Mouse (Mus musculus): ENCODE data around the gene Mapt. TPM values are rescaled to one million over a fixed set of nuclear protein-coding genes. Genes with fewer than 3 reads are reported as not detected.
"Not testable (repeated sequence)": the region's sequence is repeated elsewhere in the genome, so short reads cannot be mapped to it uniquely, and the experiment has no call there.

Gene Mapt
- polyA plus RNA-seq, 1 experiment: 77.9 TPM

DNA sequence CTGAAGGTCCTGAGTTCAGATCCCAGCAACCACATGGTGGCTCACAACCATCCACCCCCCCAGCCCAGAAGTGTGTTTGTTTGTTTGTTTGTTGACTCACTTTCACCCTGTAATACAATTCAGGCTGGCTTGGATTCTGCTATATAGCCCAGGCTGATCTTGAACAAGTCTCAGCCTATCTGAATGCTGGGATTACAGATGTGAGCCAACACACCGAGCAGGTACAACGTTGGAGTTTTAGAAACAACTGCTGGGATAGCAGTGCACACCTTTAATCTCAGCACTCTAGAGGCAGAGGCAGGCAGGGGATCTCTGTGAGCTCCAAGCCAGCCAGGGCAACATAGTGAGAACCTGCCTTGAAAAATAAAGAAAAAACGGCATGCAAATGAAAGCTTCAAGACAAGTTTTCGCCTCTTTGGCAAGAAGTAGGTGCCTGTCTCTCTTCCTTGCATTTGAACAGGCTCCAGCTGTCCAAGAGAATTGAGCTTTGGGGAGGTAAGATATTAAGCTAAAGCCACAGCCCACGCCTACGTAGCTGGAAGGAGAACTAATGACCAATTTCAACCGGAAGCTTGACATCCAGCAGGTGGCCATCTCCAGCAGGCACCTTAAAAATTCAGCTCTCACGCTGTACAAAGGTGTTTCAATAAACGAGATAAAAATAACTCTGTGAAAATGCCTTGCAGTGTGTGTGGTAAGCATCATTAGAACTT lies 968 bp upstream of the Mapt start:
- Histone ChIP-seq H3K4me1 (ENCODE audit: control insufficient read depth, insufficient read depth, low read length) (peaks cover 9% of the 10 kb centered on the region), H3K4me3 (replicated peaks; ENCODE audit: extremely low read depth, low read depth, low read length) (no peak overlapping the region)
- no peak for TF ChIP-seq CTCF (IDR thresholded peaks at IDR 0.05; ENCODE audit: insufficient read depth, low read length)
- no peak for TF ChIP-seq POLR2A (IDR thresholded peaks at IDR 0.05; ENCODE audit: borderline replicate concordance, extremely low read depth, low read depth, low read length)
- DNase-seq: no peak
- 8% methylated on average over 9 of the region's 9 CpGs for WGBS

DNA sequence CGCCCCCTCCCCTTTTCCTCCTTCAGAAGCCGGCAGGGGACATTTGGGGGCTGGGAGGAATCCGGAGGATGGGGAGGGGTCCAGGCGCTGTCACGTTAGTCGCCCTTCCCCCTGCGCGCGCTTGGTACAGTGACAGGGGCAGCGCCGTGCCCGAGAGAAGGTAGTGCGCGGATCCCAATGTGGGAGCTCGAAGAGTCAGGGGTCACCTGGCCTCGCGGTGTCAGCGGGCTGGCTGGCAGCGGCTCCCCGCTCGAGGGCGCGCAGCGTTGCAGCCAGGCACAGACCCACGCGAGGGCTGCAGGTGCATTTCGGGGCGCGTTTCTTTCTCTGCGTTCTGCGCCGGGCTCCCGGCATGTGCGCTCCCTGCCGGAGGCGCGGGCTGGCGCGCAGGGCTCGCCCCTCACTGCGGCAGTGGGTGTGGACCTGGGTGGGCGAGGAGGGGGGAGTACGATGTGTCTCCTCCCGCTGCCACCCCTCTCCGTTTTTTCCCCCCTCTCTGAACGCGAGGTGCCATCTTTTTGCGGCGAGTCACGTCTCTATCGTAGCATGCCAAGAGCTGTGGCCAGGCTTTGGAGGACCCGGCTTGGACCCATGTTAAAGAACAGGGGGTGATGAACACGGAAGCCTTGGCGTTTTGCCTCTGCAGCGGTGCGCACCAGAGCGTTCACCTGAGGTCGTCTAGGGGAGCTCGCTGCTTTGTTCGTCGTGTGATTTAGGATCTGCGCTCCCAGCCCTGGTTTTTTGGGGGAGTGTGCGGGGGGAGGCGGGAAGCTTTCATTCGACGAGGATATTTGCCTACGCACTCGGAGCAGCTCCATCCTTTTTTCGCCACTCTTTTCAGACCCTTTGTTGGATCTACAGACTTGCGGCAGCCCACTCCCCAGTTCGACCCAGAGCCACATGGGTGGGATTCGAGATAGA lies 1.2 kb downstream of the Mapt start:
- Histone ChIP-seq H3K4me1 (ENCODE audit: control insufficient read depth, insufficient read depth, low read length) (peaks cover 14% of the 10 kb centered on the region), H3K4me3 (replicated peaks; ENCODE audit: extremely low read depth, low read depth, low read length) (peak overlapping the region; percentile 78)
- DNase-seq: peak; percentile 47
- TF ChIP-seq CTCF (IDR thresholded peaks at IDR 0.05; ENCODE audit: insufficient read depth, low read length) (no peak), POLR2A (IDR thresholded peaks at IDR 0.05; ENCODE audit: borderline replicate concordance, extremely low read depth, low read depth, low read length) (peak; percentile 40; the same call in 1 of the 2 replicates)
- WGBS: 1% methylated on average over 72 of the region's 72 CpGs

DNA sequence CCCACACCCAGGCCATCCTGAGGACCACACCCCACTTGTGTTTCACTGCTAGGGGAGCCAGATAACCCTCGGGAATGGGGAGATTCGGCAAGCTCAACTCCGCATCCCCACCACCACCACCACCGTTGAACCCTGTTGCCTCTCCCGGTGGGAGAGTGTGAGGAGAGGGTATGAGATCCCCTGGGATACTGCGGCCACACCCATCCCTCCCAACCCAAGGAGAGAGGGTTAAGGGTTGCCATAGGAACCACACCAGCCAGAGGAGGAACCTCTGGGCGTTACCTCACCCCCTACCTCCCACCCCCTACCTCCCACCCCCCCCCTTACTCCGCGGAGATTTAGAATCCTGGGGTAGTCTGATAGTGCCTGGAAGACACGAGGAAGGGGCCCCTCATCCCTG lies 1.9 kb downstream of the Mapt start:
- DNase-seq: no peak
- TF ChIP-seq POLR2A (IDR thresholded peaks at IDR 0.05; ENCODE audit: borderline replicate concordance, extremely low read depth, low read depth, low read length): no peak
- TF ChIP-seq CTCF (IDR thresholded peaks at IDR 0.05; ENCODE audit: insufficient read depth, low read length): no peak
- Histone ChIP-seq H3K4me3 (replicated peaks; ENCODE audit: extremely low read depth, low read depth, low read length) (peak overlapping the region; percentile 78), H3K4me1 (ENCODE audit: control insufficient read depth, insufficient read depth, low read length) (peaks cover 16% of the 10 kb centered on the region)
- 7% methylated on average over 10 of the region's 10 CpGs for WGBS

DNA sequence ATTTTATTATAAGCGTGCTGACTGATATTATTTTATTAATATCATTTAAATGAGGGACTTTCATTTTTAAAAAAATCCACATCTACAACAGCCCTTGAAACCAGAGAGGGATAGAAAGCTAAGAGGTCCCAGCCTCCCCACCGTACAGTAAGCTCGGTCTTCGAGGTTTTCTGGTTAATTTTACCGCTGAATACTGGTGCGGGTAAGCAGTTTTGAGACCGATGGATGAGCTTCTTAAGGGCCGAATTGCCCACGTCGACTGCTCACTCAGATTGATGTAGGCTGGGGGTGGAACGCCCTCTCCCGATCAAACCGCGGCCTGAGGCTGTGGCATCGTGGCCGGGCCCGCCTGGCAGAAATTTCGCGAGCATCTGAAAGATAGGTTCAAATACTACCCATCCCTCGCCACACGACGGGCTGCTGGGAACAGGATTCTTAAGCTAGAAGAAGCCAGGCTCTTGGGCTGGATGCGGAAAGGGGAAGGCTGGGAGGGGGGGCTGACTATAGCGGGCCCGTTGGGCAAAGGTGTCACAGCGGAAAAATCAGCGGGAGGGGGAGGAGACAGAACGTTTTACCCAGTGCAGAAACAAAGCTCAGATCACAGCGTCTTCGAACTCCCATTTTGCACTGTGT lies 2.5 kb downstream of the Mapt start:
- TF ChIP-seq POLR2A (IDR thresholded peaks at IDR 0.05; ENCODE audit: borderline replicate concordance, extremely low read depth, low read depth, low read length): no peak
- no peak for TF ChIP-seq CTCF (IDR thresholded peaks at IDR 0.05; ENCODE audit: insufficient read depth, low read length)
- 18% methylated on average over 30 of the region's 30 CpGs for WGBS
- H3K4me3 ChIP-seq (replicated peaks; ENCODE audit: extremely low read depth, low read depth, low read length): peak overlapping the region; percentile 27

DNA sequence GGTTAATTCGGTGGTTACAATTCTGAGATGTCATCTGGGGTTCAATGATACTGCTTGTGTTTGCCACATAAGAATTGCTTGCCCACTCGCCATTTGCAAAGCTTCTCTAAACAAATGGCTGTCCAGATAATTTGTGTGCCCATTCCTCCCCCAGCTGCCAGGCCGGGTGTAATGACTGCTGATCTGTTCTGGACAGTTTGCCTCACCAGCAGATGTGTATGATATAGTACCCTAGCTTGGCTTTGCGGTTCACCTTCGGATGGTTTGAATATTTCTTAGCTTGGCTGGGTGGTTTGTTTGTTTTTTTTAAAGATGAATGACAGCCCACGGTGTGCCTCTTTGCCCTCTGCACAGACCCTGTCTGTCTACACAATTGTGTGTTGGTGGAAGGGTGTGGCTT lies 3.5 kb downstream of the Mapt start:
- WGBS: 29% methylated on average over 6 of the region's 6 CpGs
- peaks cover 19% of the 10 kb centered on the region for H3K4me1 ChIP-seq (ENCODE audit: control insufficient read depth, insufficient read depth, low read length)
- TF ChIP-seq POLR2A (IDR thresholded peaks at IDR 0.05; ENCODE audit: borderline replicate concordance, extremely low read depth, low read depth, low read length) (no peak), CTCF (IDR thresholded peaks at IDR 0.05; ENCODE audit: insufficient read depth, low read length) (no peak)
- H3K4me3 ChIP-seq (replicated peaks; ENCODE audit: extremely low read depth, low read depth, low read length): no peak overlapping the region
- no peak for DNase-seq

More for the DNA sequence above, 2.5 kb downstream of the Mapt start:
- DNase-seq: no peak
- H3K4me1 ChIP-seq (ENCODE audit: control insufficient read depth, insufficient read depth, low read length): peaks cover 19% of the 10 kb centered on the region

DNA sequence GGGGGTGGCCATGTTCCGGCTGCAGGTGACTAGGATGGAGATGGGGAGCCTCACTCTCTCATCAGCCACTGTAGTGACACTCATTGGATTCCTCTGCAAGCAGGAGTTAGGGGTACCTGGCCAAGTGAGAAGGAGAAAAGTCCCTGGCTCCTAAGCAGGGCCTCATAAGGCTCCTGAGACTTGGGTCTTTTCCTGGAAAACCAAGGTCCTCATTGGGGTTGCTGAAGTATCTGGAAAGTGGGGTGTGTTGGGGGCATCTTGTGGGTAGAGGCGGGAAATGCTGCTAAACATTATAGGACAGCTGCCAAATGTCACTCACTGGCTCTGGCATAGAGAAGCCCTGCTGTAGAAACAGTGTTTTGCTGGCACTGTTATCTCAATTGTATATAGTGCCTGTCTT lies 4.7 kb downstream of the Mapt start:
- no peak for DNase-seq

DNA sequence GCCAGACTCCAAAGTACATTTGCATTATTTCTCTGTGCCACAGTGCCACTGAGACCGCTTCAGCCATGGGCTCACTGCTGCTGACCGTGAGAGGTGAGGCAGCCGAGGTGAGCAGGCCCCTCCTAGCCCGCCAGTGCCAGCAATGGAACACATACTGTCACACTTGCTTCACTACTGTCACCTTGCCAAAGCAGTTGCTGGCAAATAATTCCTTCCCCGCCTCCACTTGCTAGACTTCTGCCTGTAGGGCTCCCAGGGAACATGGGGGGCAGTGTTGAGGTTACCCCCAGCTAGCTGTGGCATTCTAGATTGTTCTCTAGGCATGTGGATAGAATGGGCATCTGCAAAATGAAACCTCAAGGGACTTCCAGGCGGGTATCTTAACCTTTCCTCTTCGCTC lies 6.0 kb downstream of the Mapt start:
- DNase-seq: peak; percentile 29

More for the DNA sequence above, 4.7 kb downstream of the Mapt start:
- no peak overlapping the region for H3K4me3 ChIP-seq (replicated peaks; ENCODE audit: extremely low read depth, low read depth, low read length)
- WGBS: 66% methylated on average over 2 of the region's 2 CpGs
- TF ChIP-seq CTCF (IDR thresholded peaks at IDR 0.05; ENCODE audit: insufficient read depth, low read length) (no peak), POLR2A (IDR thresholded peaks at IDR 0.05; ENCODE audit: borderline replicate concordance, extremely low read depth, low read depth, low read length) (no peak)
- peaks cover 19% of the 10 kb centered on the region for H3K4me1 ChIP-seq (ENCODE audit: control insufficient read depth, insufficient read depth, low read length)

DNA sequence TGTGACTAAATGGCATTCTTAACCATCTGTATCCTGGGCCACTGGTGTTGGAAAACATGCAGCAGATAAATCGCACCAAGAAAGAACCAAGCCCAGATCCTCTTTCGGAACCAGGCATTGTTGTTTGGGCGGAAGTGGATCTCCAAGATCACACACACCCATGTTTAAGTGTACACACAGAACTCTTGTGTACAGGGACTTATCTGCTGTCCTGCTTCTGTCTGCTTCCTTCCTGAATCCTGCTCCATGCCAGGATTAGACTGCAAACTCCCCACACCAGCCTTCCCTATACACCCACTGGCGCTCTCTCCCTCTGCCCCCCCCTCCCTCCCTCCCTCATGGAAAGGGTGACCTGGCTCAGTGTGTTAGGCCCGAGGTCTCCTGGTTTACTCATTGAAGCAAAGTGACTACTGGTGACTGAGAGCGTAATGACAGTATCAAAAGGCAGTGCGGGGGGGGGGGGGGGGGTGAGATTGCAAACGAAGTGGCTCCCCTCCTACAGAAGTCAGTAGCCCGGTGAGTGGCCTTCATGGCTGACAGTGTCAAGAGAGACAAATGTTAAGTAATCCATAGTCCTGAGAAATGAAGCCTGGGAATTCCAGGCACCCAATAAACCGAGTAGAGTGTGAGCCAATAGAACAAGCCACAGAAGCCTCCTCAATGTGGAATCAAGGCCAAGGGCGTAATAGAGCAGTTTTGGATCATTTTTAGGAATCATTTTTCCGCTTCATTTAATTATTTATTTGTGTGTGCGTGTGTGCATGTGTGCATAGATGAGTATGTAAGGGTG lies 7.0 kb downstream of the Mapt start:
- no peak for TF ChIP-seq POLR2A (IDR thresholded peaks at IDR 0.05; ENCODE audit: borderline replicate concordance, extremely low read depth, low read depth, low read length)
- TF ChIP-seq CTCF (IDR thresholded peaks at IDR 0.05; ENCODE audit: insufficient read depth, low read length): no peak
- Histone ChIP-seq H3K4me3 (replicated peaks; ENCODE audit: extremely low read depth, low read depth, low read length) (no peak overlapping the region), H3K4me1 (ENCODE audit: control insufficient read depth, insufficient read depth, low read length) (peaks cover 19% of the 10 kb centered on the region)
- 40% methylated on average over 13 of the region's 13 CpGs for WGBS
- DNase-seq: no peak

More for the DNA sequence above, 6.0 kb downstream of the Mapt start:
- TF ChIP-seq CTCF (IDR thresholded peaks at IDR 0.05; ENCODE audit: insufficient read depth, low read length): 0 out of 2 replicates have a peak, but pooled peaks have one; percentile 4
- TF ChIP-seq POLR2A (IDR thresholded peaks at IDR 0.05; ENCODE audit: borderline replicate concordance, extremely low read depth, low read depth, low read length): no peak
- Histone ChIP-seq H3K4me3 (replicated peaks; ENCODE audit: extremely low read depth, low read depth, low read length) (no peak overlapping the region), H3K4me1 (ENCODE audit: control insufficient read depth, insufficient read depth, low read length) (peaks cover 19% of the 10 kb centered on the region)
- 38% methylated on average over 7 of the region's 7 CpGs for WGBS

DNA sequence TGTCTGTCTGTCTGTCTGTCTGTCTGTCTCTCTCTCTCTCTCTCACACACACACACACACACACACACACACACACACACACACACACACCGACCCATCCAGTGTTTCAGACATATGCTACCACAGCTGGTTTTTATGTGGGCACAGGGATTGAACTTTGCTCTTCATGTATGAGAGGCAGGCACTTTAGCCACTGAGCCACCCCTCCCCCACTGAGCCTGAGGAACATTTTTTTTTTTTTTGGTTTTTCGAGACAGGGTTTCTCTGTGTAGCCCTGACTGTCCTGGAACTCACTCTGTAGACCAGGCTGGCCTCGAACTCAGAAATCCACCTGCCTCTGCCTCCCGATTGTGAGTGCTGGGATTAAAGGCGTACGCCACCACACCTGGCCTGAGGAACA lies 14.3 kb downstream of the Mapt start:
- WGBS: 82% methylated on average over 6 of the region's 6 CpGs
- H3K4me3 ChIP-seq (replicated peaks; ENCODE audit: extremely low read depth, low read depth, low read length); DNase-seq: not testable (repeated sequence)
- peaks cover 14% of the 10 kb centered on the region for H3K4me1 ChIP-seq (ENCODE audit: control insufficient read depth, insufficient read depth, low read length)
